Mouse (Mus musculus): Measurements from ENCODE around the gene Pomgnt2. TPM values are rescaled to one million over a fixed set of nuclear protein-coding genes. Genes with fewer than 3 reads are reported as not detected.

Gene Pomgnt2
- total and polyA plus RNA-seq, 3 experiments, result 0.22 TPM; not detected in 2

DNA sequence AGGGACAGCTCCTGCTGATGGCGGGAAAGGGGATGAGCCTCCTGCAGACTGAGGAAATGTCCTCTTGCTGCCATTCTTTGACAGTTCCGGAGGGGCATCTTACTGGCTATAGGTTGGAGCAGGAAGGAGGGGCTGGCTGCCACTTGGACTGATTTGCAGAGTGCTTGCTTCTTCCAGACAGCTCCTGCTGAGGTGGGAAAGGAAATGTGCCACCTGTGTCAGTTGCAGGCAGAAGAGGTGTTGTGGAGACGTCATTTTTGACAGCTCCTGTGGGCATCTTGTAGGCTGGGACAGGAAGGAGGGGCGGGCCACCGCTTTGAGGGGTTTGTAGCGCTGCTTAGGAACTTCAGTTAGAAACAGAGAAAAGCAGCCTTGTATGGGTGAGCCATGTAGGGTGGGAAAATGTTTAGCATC lies 59.5 kb downstream of the Pomgnt2 start:
- Histone ChIP-seq H3K4me1 (ENCODE audit: insufficient read depth, low read depth, low read length) (no peaks in the 10 kb centered on the region), H3K4me3 (ENCODE audit: low read depth, low read length) (no peak overlapping the region), H3K27me3 (ENCODE audit: insufficient read depth, low read length) (no peaks in the 10 kb centered on the region; the same call in 1 of the 2 replicates), H3K36me3 (replicated peaks) (no peaks in the 10 kb centered on the region), H3K9me3 (replicated peaks) (no peaks in the 10 kb centered on the region)
- TF ChIP-seq GATA1 (IDR thresholded peaks at IDR 0.05; ENCODE audit: borderline replicate concordance, low read length) (no peak), TAL1 (conservative IDR thresholded peaks at IDR 0.05; ENCODE audit: low read depth, low read length) (no peak), CTCF (IDR thresholded peaks at IDR 0.05; ENCODE audit: low read depth, low read length) (no peak)
- DNase-seq (ENCODE audit: low spot score) (no peak), ATAC-seq (ENCODE audit: extremely low read depth, insufficient number of reproducible peaks, low FRiP score, poor library complexity, severe bottlenecking) (no peak)

DNA sequence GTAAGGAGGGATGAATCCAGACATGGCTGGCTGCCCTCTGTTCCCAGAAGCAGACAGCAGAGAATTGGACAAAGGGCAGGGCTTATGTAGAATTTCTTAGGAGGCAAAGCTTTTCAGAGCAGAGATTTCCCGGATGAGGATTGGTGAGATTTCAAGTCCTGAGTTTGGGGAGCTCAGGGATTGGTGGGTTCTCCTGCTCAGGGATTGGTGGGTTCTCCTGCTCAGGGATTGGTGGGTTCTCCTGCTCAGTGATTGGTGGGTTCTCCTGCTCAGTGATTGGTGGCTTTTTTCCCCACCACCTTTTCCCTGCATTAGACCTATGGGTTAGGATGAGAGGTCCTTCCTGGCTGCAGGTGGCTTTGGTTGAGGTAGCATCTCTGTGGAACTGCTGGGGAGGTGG lies 60.0 kb downstream of the Pomgnt2 start:
- Histone ChIP-seq H3K4me3 (ENCODE audit: low read depth, low read length) (no peak overlapping the region), H3K4me1 (ENCODE audit: insufficient read depth, low read depth, low read length) (no peaks in the 10 kb centered on the region), H3K9me3 (replicated peaks) (no peaks in the 10 kb centered on the region), H3K36me3 (replicated peaks) (no peaks in the 10 kb centered on the region), H3K27me3 (ENCODE audit: insufficient read depth, low read length) (no peaks in the 10 kb centered on the region; the same call in 1 of the 2 replicates)
- TF ChIP-seq CTCF (IDR thresholded peaks at IDR 0.05; ENCODE audit: low read depth, low read length) (no peak), POLR2AphosphoS5 (IDR thresholded peaks at IDR 0.05; ENCODE audit: insufficient replicate concordance, low read depth, low read length) (no peak), GATA1 (IDR thresholded peaks at IDR 0.05; ENCODE audit: borderline replicate concordance, low read length) (no peak), TAL1 (conservative IDR thresholded peaks at IDR 0.05; ENCODE audit: low read depth, low read length) (no peak), GATA2 (IDR thresholded peaks at IDR 0.05; ENCODE audit: borderline replicate concordance, low read depth, low read length) (no peak)
- DNase-seq (ENCODE audit: low spot score) (no peak), ATAC-seq (ENCODE audit: extremely low read depth, insufficient number of reproducible peaks, low FRiP score, poor library complexity, severe bottlenecking) (no peak)

DNA sequence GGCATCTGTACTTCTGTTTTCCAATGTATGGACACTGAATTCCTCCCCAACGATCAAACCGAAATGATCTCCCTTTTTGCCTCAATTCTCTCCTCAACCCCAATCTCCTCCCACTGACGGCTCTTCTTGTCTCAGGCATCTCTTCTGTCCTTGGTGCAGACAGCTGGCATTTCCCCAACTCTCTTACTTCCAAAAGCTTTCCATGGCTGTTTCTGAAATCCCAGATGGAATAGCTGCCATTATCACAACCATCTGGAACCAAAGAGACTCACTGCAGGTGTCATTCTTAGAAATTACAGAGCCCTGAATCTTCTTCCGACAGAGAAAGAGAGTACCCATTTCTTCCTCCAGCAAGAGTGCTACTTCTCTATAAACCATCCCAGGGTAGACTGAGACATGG lies 62.1 kb downstream of the Pomgnt2 start:
- Histone ChIP-seq H3K4me1 (ENCODE audit: insufficient read depth, low read depth, low read length) (no peaks in the 10 kb centered on the region), H3K27me3 (ENCODE audit: insufficient read depth, low read length) (no peaks in the 10 kb centered on the region; the same call in 1 of the 2 replicates), H3K36me3 (replicated peaks) (no peaks in the 10 kb centered on the region), H3K4me3 (ENCODE audit: low read depth, low read length) (no peak overlapping the region), H3K9me3 (replicated peaks) (no peaks in the 10 kb centered on the region)
- TF ChIP-seq GATA2 (IDR thresholded peaks at IDR 0.05; ENCODE audit: borderline replicate concordance, low read depth, low read length) (no peak), TAL1 (conservative IDR thresholded peaks at IDR 0.05; ENCODE audit: low read depth, low read length) (no peak), CTCF (IDR thresholded peaks at IDR 0.05; ENCODE audit: low read depth, low read length) (no peak), POLR2AphosphoS5 (IDR thresholded peaks at IDR 0.05; ENCODE audit: insufficient replicate concordance, low read depth, low read length) (no peak), GATA1 (IDR thresholded peaks at IDR 0.05; ENCODE audit: borderline replicate concordance, low read length) (no peak)
- no peak for ATAC-seq (ENCODE audit: extremely low read depth, insufficient number of reproducible peaks, low FRiP score, poor library complexity, severe bottlenecking)
- no peak for DNase-seq (ENCODE audit: low spot score)

Other genes starting within 250 kb of the Pomgnt2 start
- gene Zfp651, start 237.8 kb downstream of the Pomgnt2 start, total RNA-seq (2014; fragmentation: Nextera tagmentation), result not detected in 2 replicates
- gene Zfp651, start 237.8 kb downstream of the Pomgnt2 start, total RNA-seq (2017), result 0.05 and 0.12 TPM in 2 replicates
- gene Zfp651, start 237.8 kb downstream of the Pomgnt2 start, polyA plus RNA-seq (2012), result 0.07 and 0.08 TPM in 2 replicates
- gene Klhl40, start 219.5 kb downstream of the Pomgnt2 start, total RNA-seq (2014; fragmentation: Nextera tagmentation), result not detected in 2 replicates
- not detected in 2 replicates for gene Klhl40, start 219.5 kb downstream of the Pomgnt2 start, total RNA-seq (2017)
- gene Klhl40, start 219.5 kb downstream of the Pomgnt2 start, polyA plus RNA-seq (2012), result not detected in 2 replicates
- gene Hhatl, start 204.6 kb downstream of the Pomgnt2 start, total RNA-seq (2014; fragmentation: Nextera tagmentation), result not detected in 2 replicates
- not detected in 2 replicates for gene Hhatl, start 204.6 kb downstream of the Pomgnt2 start, total RNA-seq (2017)
- gene Hhatl, start 204.6 kb downstream of the Pomgnt2 start, polyA plus RNA-seq (2012), result not detected in 2 replicates
- gene Ccdc13, start 157.6 kb downstream of the Pomgnt2 start, total RNA-seq (2014; fragmentation: Nextera tagmentation), result not detected in 2 replicates
- 0.33 TPM in 1 of 2 replicates, not detected in the other for gene Ccdc13, start 157.6 kb downstream of the Pomgnt2 start, total RNA-seq (2017)
- 0.09 TPM in 1 of 2 replicates, not detected in the other for gene Ccdc13, start 157.6 kb downstream of the Pomgnt2 start, polyA plus RNA-seq (2012)
- gene Higd1a, start 138.7 kb downstream of the Pomgnt2 start, total RNA-seq (2014; fragmentation: Nextera tagmentation), result 45.8 and 54.5 TPM in 2 replicates
- gene Higd1a, start 138.7 kb downstream of the Pomgnt2 start, total RNA-seq (2017), result 114 and 136 TPM in 2 replicates
- gene Higd1a, start 138.7 kb downstream of the Pomgnt2 start, polyA plus RNA-seq (2012), result 71.6 and 73.3 TPM in 2 replicates
- not detected in 2 replicates for gene Ackr2, start 98.8 kb downstream of the Pomgnt2 start, total RNA-seq (2014; fragmentation: Nextera tagmentation)
- gene Ackr2, start 98.8 kb downstream of the Pomgnt2 start, total RNA-seq (2017), result 0.11 and 0.12 TPM in 2 replicates
- gene Ackr2, start 98.8 kb downstream of the Pomgnt2 start, polyA plus RNA-seq (2012), result not detected in 2 replicates
- gene Cyp8b1, start 80.8 kb downstream of the Pomgnt2 start, total RNA-seq (2014; fragmentation: Nextera tagmentation), result not detected in 2 replicates
- gene Cyp8b1, start 80.8 kb downstream of the Pomgnt2 start, total RNA-seq (2017), result 0.12 TPM in 1 of 2 replicates, not detected in the other
- not detected in 2 replicates for gene Cyp8b1, start 80.8 kb downstream of the Pomgnt2 start, polyA plus RNA-seq (2012)
- not detected in 2 replicates for gene Fam198a, start 46.1 kb downstream of the Pomgnt2 start, total RNA-seq (2014; fragmentation: Nextera tagmentation)
- gene Fam198a, start 46.1 kb downstream of the Pomgnt2 start, total RNA-seq (2017), result 0.17 TPM in 1 of 2 replicates, not detected in the other
- gene Fam198a, start 46.1 kb downstream of the Pomgnt2 start, polyA plus RNA-seq (2012), result not detected in 2 replicates
- gene Snrk, start 120.2 kb upstream of the Pomgnt2 start, total RNA-seq (2014; fragmentation: Nextera tagmentation), result 30.8 and 37.2 TPM in 2 replicates
- gene Snrk, start 120.2 kb upstream of the Pomgnt2 start, total RNA-seq (2017), result 19.9 and 27.8 TPM in 2 replicates
- 16.4 and 29.5 TPM in 2 replicates for gene Snrk, start 120.2 kb upstream of the Pomgnt2 start, polyA plus RNA-seq (2012)

Data from G1E (cell line).